Comparison of ENCODE assay signal across 16 mouse cellular contexts in the genomic region with DNA sequence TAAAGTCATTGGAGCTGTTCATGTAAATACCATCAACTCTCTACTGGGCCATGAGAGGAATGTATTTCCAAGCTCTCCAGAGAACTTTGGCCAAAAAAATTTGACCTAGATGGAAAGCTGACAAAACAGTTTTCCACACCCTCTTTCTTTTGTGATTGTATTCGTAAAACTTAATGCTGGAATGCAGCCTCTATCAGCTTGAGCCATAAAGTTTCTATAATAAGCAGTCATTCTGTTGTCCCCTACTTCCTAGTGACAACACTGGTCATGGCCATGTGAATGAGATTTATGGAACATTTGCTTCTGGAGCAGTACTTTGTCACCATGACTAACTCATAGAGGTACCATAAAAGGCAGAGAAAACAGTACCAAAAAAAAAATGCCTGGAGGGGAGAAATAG.
"Had no signal": no experiment of that assay in that cellular context is flagged by ENCODE, and none has a peak within 500 bp of the region (broad histone marks: within the 10 kb centered on the region; RNA-seq: fewer than 3 reads in every experiment).

No protein-coding gene starts in this region.

- H3K9ac ChIP-seq: liver, embryonic 15.5 days; lung, embryonic 15.5 days; midbrain, embryonic 15.5 days; neural tube, embryonic 13.5 days had no signal

- H3K9me3 ChIP-seq: limb, embryonic 10.5 days; liver, embryonic 15.5 days; lung, embryonic 15.5 days; megakaryocyte, embryonic 14.5 days; midbrain, embryonic 15.5 days; neural tube, embryonic 13.5 days had no signal

- H3K4me2 ChIP-seq: liver, embryonic 11.5 days; liver, embryonic 15.5 days; lung, embryonic 15.5 days; midbrain, embryonic 11.5 days; midbrain, embryonic 15.5 days; neural tube, embryonic 13.5 days had no signal

- H3K36me3 ChIP-seq: limb, embryonic 10.5 days; liver, embryonic 15.5 days; lung, embryonic 15.5 days; midbrain, embryonic 15.5 days; neural tube, embryonic 13.5 days had no signal

- H3K27me3 ChIP-seq: liver, embryonic 15.5 days; lung, embryonic 15.5 days; midbrain, embryonic 15.5 days; neural tube, embryonic 13.5 days had no signal

- H3K4me3 ChIP-seq: limb, embryonic 10.5 days; liver, embryonic 15.5 days; lung, embryonic 15.5 days; megakaryocyte, embryonic 14.5 days; midbrain, embryonic 15.5 days; neural tube, embryonic 13.5 days had no signal

- DNase-seq: kidney, adult 18-20 months; kidney, postnatal 25 days; retina, postnatal 1 day; right cerebral cortex, postnatal 4 days; spleen, adult 18-20 months; thymus, adult 18-20 months; thymus, postnatal 14 days had no signal

- ATAC-seq: midbrain, embryonic 15.5 days had no signal

- H3K27ac ChIP-seq: limb, embryonic 10.5 days; liver, embryonic 15.5 days; lung, embryonic 15.5 days; macrophage; midbrain, embryonic 15.5 days; neural tube, embryonic 13.5 days had no signal

- H3K4me1 ChIP-seq: liver, embryonic 15.5 days; midbrain, embryonic 15.5 days; neural tube, embryonic 13.5 days had no signal
